Mouse (Mus musculus) bone marrow, adult 2 months (tissue): ENCODE results near the gene Col13a1.

ENCODE experiments used
- CTCF ChIP-seq: fragments of 200-500 bp; IDR thresholded peaks from 2 replicates; pipeline ENCODE4 v1.5.1; 2011; ENCODE audit warnings: low read length, control low read depth; ENCODE audit not compliant: control insufficient read depth, insufficient read depth
- POLR2A ChIP-seq: fragments of 200-500 bp; IDR thresholded peaks from 2 replicates; pipeline ENCODE4 v1.6.1; 2011; ENCODE audit warnings: low read depth, mild to moderate bottlenecking, control low read depth, low read length, borderline replicate concordance; ENCODE audit not compliant: control insufficient read depth

- TF ChIP-seq POLR2A (no peak), CTCF (no peak)
Observed at GRCm38 (mm10) chr10:61829046-61829445, 149.9 kb downstream of the Col13a1 start.
